Comparison of ENCODE assay signal across 18 mouse cellular contexts in genomic region chr2:170945401-170946105, GRCm38 (mm10).
DNase-seq lines count a peak whose midpoint lies in the region; ATAC-seq and TF ChIP-seq lines count a peak whose summit lies in the region.
"Had no signal": no experiment of that assay in that cellular context is flagged by ENCODE, and none has a peak within 500 bp of the region (broad histone marks: within the 10 kb centered on the region; RNA-seq: fewer than 3 reads in every experiment).

No protein-coding gene starts in this region.

- H3K27ac ChIP-seq in hindbrain, embryonic 15.5 days (replicated peaks): peak overlapping the region; percentile 13; the same call in 1 of the 2 replicates
- H3K27ac ChIP-seq in hindbrain, embryonic 12.5 days: no peak overlapping the region
- no peak overlapping the region for H3K27ac ChIP-seq in neural tube, embryonic 15.5 days (replicated peaks)
- H3K27ac ChIP-seq in midbrain, postnatal 0 days (ENCODE audit: low read depth, low read length): no peak overlapping the region
- H3K27ac ChIP-seq: limb, embryonic 13.5 days; midbrain, embryonic 12.5 days; neural tube, embryonic 12.5 days; stomach, postnatal 0 days had no signal

- no peaks in the 10 kb centered on the region for H3K27me3 ChIP-seq in hindbrain, embryonic 15.5 days
- H3K27me3 ChIP-seq in hindbrain, embryonic 12.5 days: no peaks in the 10 kb centered on the region
- no peaks in the 10 kb centered on the region for H3K27me3 ChIP-seq in neural tube, embryonic 15.5 days (replicated peaks)
- H3K27me3 ChIP-seq in midbrain, postnatal 0 days (ENCODE audit: insufficient read depth, low read length): no peaks in the 10 kb centered on the region
- H3K27me3 ChIP-seq: heart, embryonic 12.5 days; limb, embryonic 13.5 days; midbrain, embryonic 12.5 days; neural tube, embryonic 12.5 days had no signal

- no peak for ATAC-seq in hindbrain, embryonic 15.5 days (ENCODE audit: low FRiP score, low read depth)
- no peak for ATAC-seq in hindbrain, embryonic 12.5 days (ENCODE audit: low FRiP score)
- ATAC-seq in neural tube, embryonic 15.5 days (ENCODE audit: low FRiP score): no peak
- ATAC-seq in midbrain, postnatal 0 days (ENCODE audit: low FRiP score): no peak

- H3K36me3 ChIP-seq in hindbrain, embryonic 15.5 days: no peaks in the 10 kb centered on the region
- no peaks in the 10 kb centered on the region for H3K36me3 ChIP-seq in hindbrain, embryonic 12.5 days
- H3K36me3 ChIP-seq in neural tube, embryonic 15.5 days: no peaks in the 10 kb centered on the region
- H3K36me3 ChIP-seq in midbrain, postnatal 0 days (ENCODE audit: insufficient read depth, low read length): no peaks in the 10 kb centered on the region
- H3K36me3 ChIP-seq: heart, embryonic 12.5 days; limb, embryonic 13.5 days; midbrain, embryonic 12.5 days; neural tube, embryonic 12.5 days had no signal

- WGBS in hindbrain, embryonic 15.5 days: 43% methylated on average over 16 of the region's 16 CpGs
- 72% methylated on average over 16 of the region's 16 CpGs for WGBS in hindbrain, embryonic 12.5 days
- WGBS in neural tube, embryonic 15.5 days: 60% methylated on average over 16 of the region's 16 CpGs
- 50% methylated on average over 16 of the region's 16 CpGs for WGBS in midbrain, postnatal 0 days

- no peak overlapping the region for H3K4me3 ChIP-seq in hindbrain, embryonic 15.5 days
- H3K4me3 ChIP-seq in hindbrain, embryonic 12.5 days: no peak overlapping the region
- H3K4me3 ChIP-seq in neural tube, embryonic 15.5 days (replicated peaks): no peak overlapping the region
- no peak overlapping the region for H3K4me3 ChIP-seq in midbrain, postnatal 0 days (ENCODE audit: low read depth, low read length)
- H3K4me3 ChIP-seq: heart, embryonic 12.5 days; limb, embryonic 13.5 days; midbrain, embryonic 12.5 days; neural tube, embryonic 12.5 days had no signal

- peak overlapping the region; percentile 41 for H3K4me2 ChIP-seq in hindbrain, embryonic 15.5 days
- no peak overlapping the region for H3K4me2 ChIP-seq in hindbrain, embryonic 12.5 days (replicated peaks)
- peak overlapping the region; percentile 29 for H3K4me2 ChIP-seq in neural tube, embryonic 15.5 days
- H3K4me2 ChIP-seq in midbrain, postnatal 0 days (ENCODE audit: low read depth, low read length, poor library complexity, severe bottlenecking): no peak overlapping the region
- H3K4me2 ChIP-seq: heart, embryonic 12.5 days; limb, embryonic 13.5 days; midbrain, embryonic 12.5 days; neural tube, embryonic 12.5 days had no signal

- peaks cover 12% of the 10 kb centered on the region for H3K4me1 ChIP-seq in hindbrain, embryonic 15.5 days (replicated peaks)
- peaks cover 7% of the 10 kb centered on the region; the same call in 1 of the 2 replicates for H3K4me1 ChIP-seq in hindbrain, embryonic 12.5 days
- peaks cover 10% of the 10 kb centered on the region; the same call in 1 of the 2 replicates for H3K4me1 ChIP-seq in neural tube, embryonic 15.5 days
- H3K4me1 ChIP-seq in midbrain, postnatal 0 days (ENCODE audit: insufficient read depth, low read length): no peaks in the 10 kb centered on the region; the same call in 1 of the 2 replicates
- H3K4me1 ChIP-seq: heart, embryonic 12.5 days; midbrain, embryonic 12.5 days; neural tube, embryonic 12.5 days had no signal

- peak; percentile 73 to 76 for DNase-seq in cerebellum, postnatal 10 days
- no peak for DNase-seq in cerebellum, adult 11-12 months
- DNase-seq in neural tube, embryonic 10.5 days (ENCODE audit: extremely low spot score, low spot score): no peak
- DNase-seq in midbrain, postnatal 0 days (ENCODE audit: low spot score): peak; percentile 44
- DNase-seq in lung, postnatal 4 days: no peak
- DNase-seq: embryo, embryonic 11 days; gastrocnemius, postnatal 36 days; heart, postnatal 4 days; layer of hippocampus, adult 9-11 months; thymus, postnatal 25 days had no signal

- no peak overlapping the region for H3K9ac ChIP-seq in hindbrain, embryonic 15.5 days
- H3K9ac ChIP-seq in hindbrain, embryonic 12.5 days: no peak overlapping the region
- no peak overlapping the region for H3K9ac ChIP-seq in neural tube, embryonic 15.5 days (replicated peaks)
- no peak overlapping the region for H3K9ac ChIP-seq in midbrain, postnatal 0 days (replicated peaks; ENCODE audit: low read length, poor library complexity, severe bottlenecking)
- H3K9ac ChIP-seq: heart, embryonic 12.5 days; limb, embryonic 13.5 days; midbrain, embryonic 12.5 days; neural tube, embryonic 12.5 days had no signal

- no peak for TF ChIP-seq CTCF in midbrain, postnatal 0 days (IDR thresholded peaks at IDR 0.05)

- H3K9me3 ChIP-seq in hindbrain, embryonic 15.5 days: no peaks in the 10 kb centered on the region
- H3K9me3 ChIP-seq in hindbrain, embryonic 12.5 days (replicated peaks): no peaks in the 10 kb centered on the region
- no peaks in the 10 kb centered on the region for H3K9me3 ChIP-seq in neural tube, embryonic 15.5 days (replicated peaks)
- no peaks in the 10 kb centered on the region for H3K9me3 ChIP-seq in midbrain, postnatal 0 days (ENCODE audit: low read length)
- H3K9me3 ChIP-seq: heart, embryonic 12.5 days; limb, embryonic 13.5 days; midbrain, embryonic 12.5 days; neural tube, embryonic 12.5 days had no signal

Comparison
In these comparisons a context has a peak if more than half of its experiments do, and no peak if none do; other contexts are left out.
1. DNase-seq: peak in cerebellum, postnatal 10 days (2 of 2) and midbrain, postnatal 0 days (single experiment); none in cerebellum, adult 11-12 months (single experiment), neural tube, embryonic 10.5 days (single experiment) and lung, postnatal 4 days (0 of 2).
2. H3K4me2 ChIP-seq: peak in hindbrain, embryonic 15.5 days (single experiment) and neural tube, embryonic 15.5 days (single experiment); none in hindbrain, embryonic 12.5 days (single experiment) and midbrain, postnatal 0 days (single experiment).